Mouse (Mus musculus) G1E-ER4 (cell line): ENCODE data around the gene Tnfsf12. TPM values are rescaled to one million over a fixed set of nuclear protein-coding genes. Genes with fewer than 3 reads are reported as not detected.

ENCODE experiments used
- GATA1 ChIP-seq: IDR thresholded peaks from one replicate; pipeline ENCODE4 v1.8.0; 2012; ENCODE audit warnings: low read length, inconsistent platforms
- polyA plus RNA-seq: library from polyadenylated mRNA; stranded (reverse); fragments of >175 nt; gene quantifications from 2 replicates; pipeline ENCODE4 v1.2.3, GENCODE M21; 2012

Gene Tnfsf12
- polyA plus RNA-seq, 1 experiment, result not detected

GRCm38 (mm10) chr11:69708614-69709265, 13.1 kb upstream of the Tnfsf12 start:
- TF ChIP-seq GATA1, result no peak

- TF ChIP-seq GATA1, result no peak
These were observed 12.3 kb upstream of the Tnfsf12 start for GRCm38 (mm10) chr11:69707873-69708381.

GRCm38 (mm10) chr11:69707480-69707847, 11.8 kb upstream of the Tnfsf12 start:
- TF ChIP-seq GATA1, result no peak

GRCm38 (mm10) chr11:69706775-69707479, 11.3 kb upstream of the Tnfsf12 start:
- no peak for TF ChIP-seq GATA1

GRCm38 (mm10) chr11:69704613-69705010, 9.0 kb upstream of the Tnfsf12 start:
- no peak for TF ChIP-seq GATA1

- no peak for TF ChIP-seq GATA1
These were observed 8.4 kb upstream of the Tnfsf12 start for GRCm38 (mm10) chr11:69703814-69704612.

- TF ChIP-seq GATA1, result no peak
These were observed 3.9 kb upstream of the Tnfsf12 start for GRCm38 (mm10) chr11:69699595-69699994.

GRCm38 (mm10) chr11:69698574-69698973, 2.9 kb upstream of the Tnfsf12 start:
- TF ChIP-seq GATA1, result no peak

- no peak for TF ChIP-seq GATA1
These were observed 1.7 kb upstream of the Tnfsf12 start for GRCm38 (mm10) chr11:69697396-69697795.

GRCm38 (mm10) chr11:69695046-69695360, 646 bp downstream of the Tnfsf12 start:
- no peak for TF ChIP-seq GATA1

- no peak for TF ChIP-seq GATA1
These were observed 2.2 kb downstream of the Tnfsf12 start for GRCm38 (mm10) chr11:69693421-69693965.

- TF ChIP-seq GATA1, result no peak
These were observed 2.8 kb downstream of the Tnfsf12 start for GRCm38 (mm10) chr11:69692863-69693262.

- no peak for TF ChIP-seq GATA1
These were observed 3.3 kb downstream of the Tnfsf12 start for GRCm38 (mm10) chr11:69692196-69692811.

GRCm38 (mm10) chr11:69689891-69690290, 5.8 kb downstream of the Tnfsf12 start:
- TF ChIP-seq GATA1, result no peak

GRCm38 (mm10) chr11:69687061-69687460, 8.6 kb downstream of the Tnfsf12 start:
- TF ChIP-seq GATA1, result no peak

GRCm38 (mm10) chr11:69686377-69686776, 9.3 kb downstream of the Tnfsf12 start:
- TF ChIP-seq GATA1, result no peak
